Mouse (Mus musculus): ENCODE results near the gene Gpr171.
A peak's percentile ranks its signal among the peaks of the same experiment; 100 is the strongest.
"Not testable (repeated sequence)": the region's sequence is repeated elsewhere in the genome, so short reads cannot be mapped to it uniquely, and the experiment has no call there.

Gene Gpr171

GRCm38 (mm10) chr3:59113973-59114517 is 12.4 kb upstream of the Gpr171 start:
- DNase-seq (ENCODE audit: low read depth, low spot score) = peak; percentile 10

GRCm38 (mm10) chr3:59113291-59113690 is 11.7 kb upstream of the Gpr171 start:
- not testable (repeated sequence) for DNase-seq (ENCODE audit: low read depth, low spot score)

GRCm38 (mm10) chr3:59111944-59112343 is 10.3 kb upstream of the Gpr171 start:
- DNase-seq (ENCODE audit: low read depth, low spot score) = no peak

GRCm38 (mm10) chr3:59109834-59110233 is 8.2 kb upstream of the Gpr171 start:
- not testable (repeated sequence) for DNase-seq (ENCODE audit: low read depth, low spot score)

- DNase-seq (ENCODE audit: low read depth, low spot score) = no peak
Measured at GRCm38 (mm10) chr3:59107439-59107838, 5.8 kb upstream of the Gpr171 start.

GRCm38 (mm10) chr3:59104462-59104861 is 2.8 kb upstream of the Gpr171 start:
- DNase-seq (ENCODE audit: low read depth, low spot score) = no peak

- DNase-seq (ENCODE audit: low read depth, low spot score) = no peak
Measured at GRCm38 (mm10) chr3:59102146-59102545, 525 bp upstream of the Gpr171 start.

- no peak for DNase-seq (ENCODE audit: low read depth, low spot score)
Measured at GRCm38 (mm10) chr3:59098540-59098939, 3.1 kb downstream of the Gpr171 start.

- no peak for DNase-seq (ENCODE audit: low read depth, low spot score)
Measured at GRCm38 (mm10) chr3:59097421-59097820, 4.2 kb downstream of the Gpr171 start.

- DNase-seq (ENCODE audit: low read depth, low spot score) = no peak
Measured at GRCm38 (mm10) chr3:59092702-59093101, 8.9 kb downstream of the Gpr171 start.

- DNase-seq (ENCODE audit: low read depth, low spot score) = no peak
Measured at GRCm38 (mm10) chr3:59080919-59081318, 20.7 kb downstream of the Gpr171 start.

GRCm38 (mm10) chr3:59080293-59080916 is 21.2 kb downstream of the Gpr171 start:
- DNase-seq (ENCODE audit: low read depth, low spot score) = no peak

- DNase-seq (ENCODE audit: low read depth, low spot score) = peak; percentile 91
Measured at GRCm38 (mm10) chr3:59079327-59079726, 22.3 kb downstream of the Gpr171 start.

GRCm38 (mm10) chr3:59078585-59078984 is 23.0 kb downstream of the Gpr171 start:
- no peak for DNase-seq (ENCODE audit: low read depth, low spot score)

- DNase-seq (ENCODE audit: low read depth, low spot score) = no peak
Measured at GRCm38 (mm10) chr3:59077278-59077677, 24.3 kb downstream of the Gpr171 start.

- DNase-seq (ENCODE audit: low read depth, low spot score) = not testable (repeated sequence)
Measured at GRCm38 (mm10) chr3:59069071-59069470, 32.5 kb downstream of the Gpr171 start.

- DNase-seq (ENCODE audit: low read depth, low spot score) = no peak
Measured at GRCm38 (mm10) chr3:59066558-59067294, 34.9 kb downstream of the Gpr171 start.

GRCm38 (mm10) chr3:59065937-59066336 is 35.7 kb downstream of the Gpr171 start:
- DNase-seq (ENCODE audit: low read depth, low spot score) = no peak

- DNase-seq (ENCODE audit: low read depth, low spot score) = no peak
Measured at GRCm38 (mm10) chr3:59063431-59063830, 38.2 kb downstream of the Gpr171 start.

- no peak for DNase-seq (ENCODE audit: low read depth, low spot score)
Measured at GRCm38 (mm10) chr3:59062141-59062540, 39.5 kb downstream of the Gpr171 start.

GRCm38 (mm10) chr3:59060131-59060530 is 41.5 kb downstream of the Gpr171 start:
- no peak for DNase-seq (ENCODE audit: low read depth, low spot score)

- DNase-seq (ENCODE audit: low read depth, low spot score) = peak; percentile 80
Measured at GRCm38 (mm10) chr3:59059022-59059541, 42.5 kb downstream of the Gpr171 start.
